In the genomic region with DNA sequence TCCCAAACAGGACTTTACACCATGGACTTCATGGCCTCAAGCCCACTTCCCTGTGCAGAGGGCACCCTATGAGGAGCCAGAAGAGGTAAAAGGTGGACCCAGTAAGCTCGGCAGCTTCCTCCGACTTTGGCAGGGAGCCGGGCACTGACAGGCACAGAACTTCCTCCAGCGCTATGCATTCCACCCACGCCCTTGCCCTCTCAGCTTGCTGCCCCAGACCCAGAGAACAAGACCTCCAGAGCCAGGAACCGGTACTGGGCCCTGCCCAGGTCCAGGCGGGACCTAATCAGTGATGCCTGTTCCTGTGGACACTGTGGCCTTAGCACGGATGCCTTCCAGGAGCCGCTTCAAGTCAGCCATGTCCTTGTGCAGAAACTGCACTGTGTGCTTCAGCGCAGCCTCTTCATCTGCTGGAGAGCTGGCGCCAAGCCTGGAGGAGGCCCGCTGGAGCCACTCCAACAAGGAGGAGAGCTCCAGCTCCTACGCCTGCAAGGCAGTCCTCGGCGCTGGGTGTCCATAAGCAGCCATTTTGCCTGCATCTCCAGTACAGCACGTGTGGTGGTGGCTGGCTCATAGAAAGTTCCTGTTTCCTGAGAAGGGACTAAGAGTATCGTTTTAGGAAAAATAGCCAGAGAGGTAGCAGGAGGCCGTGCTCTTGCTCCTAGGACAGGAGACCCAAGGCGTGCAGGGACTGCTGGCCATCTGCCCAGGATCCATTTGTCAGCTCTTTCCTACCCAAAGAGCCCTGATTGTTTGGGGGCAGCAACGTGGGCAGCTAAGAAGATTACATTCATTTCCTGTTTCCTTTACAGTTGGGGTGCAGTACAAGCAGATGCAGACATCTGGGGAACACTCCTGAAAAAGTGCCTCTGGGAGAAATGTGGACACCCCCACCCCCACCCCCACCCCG, we compare ENCODE assay signal across 9 mouse cellular contexts. TPM values are rescaled to one million over a fixed set of nuclear protein-coding genes. Genes with fewer than 3 reads are reported as not detected.
DNase-seq lines count a peak whose midpoint lies in the region; ATAC-seq and TF ChIP-seq lines count a peak whose summit lies in the region.
"Had no signal": no experiment of that assay in that cellular context is flagged by ENCODE, and none has a peak within 500 bp of the region (broad histone marks: within the 10 kb centered on the region; RNA-seq: fewer than 3 reads in every experiment).

No protein-coding gene starts in this region.

- no peak for TF ChIP-seq POLR2A in kidney, adult 2 months (IDR thresholded peaks at IDR 0.05; ENCODE audit: low read depth, low read length)

- H3K9me3 ChIP-seq in midbrain, embryonic 14.5 days (ENCODE audit: control insufficient read depth, low read length): no peaks in the 10 kb centered on the region
- H3K9me3 ChIP-seq in midbrain, embryonic 11.5 days (ENCODE audit: control insufficient read depth, low read length): no peaks in the 10 kb centered on the region

- peaks cover 6% of the 10 kb centered on the region; the same call in 1 of the 2 replicates for H3K4me1 ChIP-seq in midbrain, embryonic 14.5 days (ENCODE audit: control insufficient read depth, insufficient read depth, low read length)
- H3K4me1 ChIP-seq in midbrain, embryonic 11.5 days (ENCODE audit: control insufficient read depth, insufficient read depth, low read length): no peaks in the 10 kb centered on the region
- peaks cover 3% of the 10 kb centered on the region for H3K4me1 ChIP-seq in kidney, adult 2 months (ENCODE audit: control insufficient read depth, insufficient read depth, low read length)

- intact Hi-C loops in left cerebral cortex, postnatal 36 days (cut with DNase I): loop anchor here (5.0 kb wide), 1 partner anchor 40 kb away; no protein-coding TSS in a partner anchor

- peak overlapping the region; percentile 78 for H3K27ac ChIP-seq in midbrain, embryonic 14.5 days (replicated peaks; ENCODE audit: low read depth, low read length)
- no peak overlapping the region for H3K27ac ChIP-seq in midbrain, embryonic 11.5 days (ENCODE audit: low read depth, low read length)
- peak overlapping the region; percentile 84 for H3K27ac ChIP-seq in kidney, adult 2 months (ENCODE audit: insufficient read depth, low read depth, low read length)

- ATAC-seq in midbrain, embryonic 14.5 days (ENCODE audit: low FRiP score, low TSS enrichment): peak; percentile 69; the same call in 1 of the 2 replicates
- no peak for ATAC-seq in midbrain, embryonic 11.5 days (ENCODE audit: low FRiP score)
- ATAC-seq in granulocyte monocyte progenitor cell, adult 5-6 weeks (replicated peaks; ENCODE audit: poor library complexity, severe bottlenecking): peak; percentile 70
- ATAC-seq: Patski had no signal

- TF ChIP-seq CTCF in kidney, adult 2 months (conservative IDR thresholded peaks at IDR 0.05; ENCODE audit: insufficient read depth, insufficient read length, low read depth, low read length): no peak

- H3K4me3 ChIP-seq in midbrain, embryonic 14.5 days (replicated peaks; ENCODE audit: low read depth, low read length): no peak overlapping the region
- H3K4me3 ChIP-seq in midbrain, embryonic 11.5 days (ENCODE audit: low read depth, low read length): no peak overlapping the region
- H3K4me3 ChIP-seq in kidney, adult 2 months (ENCODE audit: insufficient read depth, low read depth, low read length): peak overlapping the region; percentile 31

- no peaks in the 10 kb centered on the region for H3K36me3 ChIP-seq in midbrain, embryonic 14.5 days (ENCODE audit: control insufficient read depth, insufficient read depth, low read length)
- no peaks in the 10 kb centered on the region for H3K36me3 ChIP-seq in midbrain, embryonic 11.5 days (ENCODE audit: control insufficient read depth, insufficient read depth, low read length)
- no peaks in the 10 kb centered on the region for H3K36me3 ChIP-seq in kidney, adult 2 months (ENCODE audit: control insufficient read depth, insufficient read depth, low read length)

- DNase-seq in midbrain, embryonic 14.5 days: peak; percentile 80
- no peak for DNase-seq in midbrain, embryonic 11.5 days (ENCODE audit: low spot score, missing footprints)
- peak; percentile 93 to 95 for DNase-seq in cerebellum, postnatal 36 days
- DNase-seq in kidney, adult 2 months: peak; percentile 96
- DNase-seq in left cerebral cortex, postnatal 36 days (ENCODE audit: low spot score in 2 of 2): peak; percentile 91 to 93
- DNase-seq in monocyte, adult 2 months (ENCODE audit: low read depth in 1 of 2, low spot score in 2 of 2): peak; percentile 18 to 25
- DNase-seq in urinary bladder, postnatal 14 days (ENCODE audit: low spot score): peak; percentile 92

- no peak overlapping the region for H3K9ac ChIP-seq in midbrain, embryonic 14.5 days (replicated peaks; ENCODE audit: low read length)
- H3K9ac ChIP-seq in midbrain, embryonic 11.5 days (ENCODE audit: low read length): no peak overlapping the region

- WGBS in midbrain, embryonic 14.5 days: 76% methylated on average over 21 of the region's 21 CpGs
- 85% methylated on average over 21 of the region's 21 CpGs for WGBS in midbrain, embryonic 11.5 days
- 16% methylated on average over 21 of the region's 21 CpGs for WGBS in kidney, adult 2 months

- H3K27me3 ChIP-seq in midbrain, embryonic 14.5 days (ENCODE audit: control insufficient read depth, insufficient read depth, low read length): no peaks in the 10 kb centered on the region
- no peaks in the 10 kb centered on the region for H3K27me3 ChIP-seq in midbrain, embryonic 11.5 days (ENCODE audit: control insufficient read depth, insufficient read depth, low read length)
- no peaks in the 10 kb centered on the region for H3K27me3 ChIP-seq in kidney, adult 2 months (replicated peaks; ENCODE audit: control insufficient read depth, insufficient read depth, low read length)
- H3K27me3 ChIP-seq: Patski had no signal

- peak overlapping the region; percentile 21 for H3K4me2 ChIP-seq in midbrain, embryonic 14.5 days (ENCODE audit: low read length)
- no peak overlapping the region for H3K4me2 ChIP-seq in midbrain, embryonic 11.5 days

RNA-seq across cellular contexts. Expression of gene A830005F24Rik, which starts 39.1 kb away (rescaled TPM):
- 2.6 and 3.1 TPM in 2 replicates for polyA plus RNA-seq in midbrain, embryonic 14.5 days (2014; fragmentation: Nextera tagmentation; extraction: Ambion mirVana)
- polyA plus RNA-seq in midbrain, embryonic 11.5 days (2014; fragmentation: Nextera tagmentation; extraction: Ambion mirVana): 2.9 and 3.1 TPM in 2 replicates
- total RNA-seq in granulocyte monocyte progenitor cell, adult 5-6 weeks (2014; fragmentation: Nextera tagmentation): 1.6 and 3.5 TPM in 2 replicates
- total RNA-seq in granulocyte monocyte progenitor cell, adult 5-6 weeks (2017): 1.1 TPM in 1 of 2 replicates, not detected in the other
- not detected in 2 replicates for polyA plus RNA-seq in kidney, adult 2 months (2012; rRNA removed)
- total RNA-seq in left cerebral cortex, postnatal 36 days (2021): 1 to 10 TPM; 1.8 to 2.0 TPM

RNA-seq across cellular contexts. Expression of gene Zfp169, which starts 39.2 kb away (rescaled TPM):
- polyA plus RNA-seq in midbrain, embryonic 14.5 days (2014; fragmentation: Nextera tagmentation; extraction: Ambion mirVana): 6.8 and 7.4 TPM in 2 replicates
- 8.5 and 9.0 TPM in 2 replicates for polyA plus RNA-seq in midbrain, embryonic 11.5 days (2014; fragmentation: Nextera tagmentation; extraction: Ambion mirVana)
- 16.2 and 18.7 TPM in 2 replicates for total RNA-seq in granulocyte monocyte progenitor cell, adult 5-6 weeks (2014; fragmentation: Nextera tagmentation)
- total RNA-seq in granulocyte monocyte progenitor cell, adult 5-6 weeks (2017): 8.4 and 11.0 TPM in 2 replicates
- 5.3 and 5.9 TPM in 2 replicates for polyA plus RNA-seq in kidney, adult 2 months (2012; rRNA removed)
- 10 to 100 TPM; 19.3 to 27.6 TPM for total RNA-seq in left cerebral cortex, postnatal 36 days (2021)
